Mouse (Mus musculus): Measurements from ENCODE around the gene Slc25a18.

- TF ChIP-seq POLR2A (IDR thresholded peaks at IDR 0.05; ENCODE audit: low read depth, low read length), result no peak
- no peak for TF ChIP-seq CTCF (IDR thresholded peaks at IDR 0.05; ENCODE audit: extremely low read depth, insufficient read length, insufficient replicate concordance, low read depth, low read length)
Measured at GRCm38 (mm10) chr6:120830866-120831608, 57.7 kb downstream of the Slc25a18 start.

Measured in small intestine, adult 2 months (tissue).